Mouse (Mus musculus) urinary bladder, postnatal 0 days (tissue): ENCODE measurements around the gene Ncoa1. TPM values are rescaled to one million over a fixed set of nuclear protein-coding genes. Genes with fewer than 3 reads are reported as not detected.

Source experiments
- polyA plus RNA-seq: library from polyadenylated mRNA; unstranded; fragments of >200 nt; fragmentation: Nextera tagmentation; extraction: Ambion mirVana; gene quantifications from 2 replicates; pipeline ENCODE4 v1.2.1, GENCODE M21; 2015

Ncoa1 gene
- polyA plus RNA-seq: 3.8 and 4.9 TPM in 2 replicates

DNA sequence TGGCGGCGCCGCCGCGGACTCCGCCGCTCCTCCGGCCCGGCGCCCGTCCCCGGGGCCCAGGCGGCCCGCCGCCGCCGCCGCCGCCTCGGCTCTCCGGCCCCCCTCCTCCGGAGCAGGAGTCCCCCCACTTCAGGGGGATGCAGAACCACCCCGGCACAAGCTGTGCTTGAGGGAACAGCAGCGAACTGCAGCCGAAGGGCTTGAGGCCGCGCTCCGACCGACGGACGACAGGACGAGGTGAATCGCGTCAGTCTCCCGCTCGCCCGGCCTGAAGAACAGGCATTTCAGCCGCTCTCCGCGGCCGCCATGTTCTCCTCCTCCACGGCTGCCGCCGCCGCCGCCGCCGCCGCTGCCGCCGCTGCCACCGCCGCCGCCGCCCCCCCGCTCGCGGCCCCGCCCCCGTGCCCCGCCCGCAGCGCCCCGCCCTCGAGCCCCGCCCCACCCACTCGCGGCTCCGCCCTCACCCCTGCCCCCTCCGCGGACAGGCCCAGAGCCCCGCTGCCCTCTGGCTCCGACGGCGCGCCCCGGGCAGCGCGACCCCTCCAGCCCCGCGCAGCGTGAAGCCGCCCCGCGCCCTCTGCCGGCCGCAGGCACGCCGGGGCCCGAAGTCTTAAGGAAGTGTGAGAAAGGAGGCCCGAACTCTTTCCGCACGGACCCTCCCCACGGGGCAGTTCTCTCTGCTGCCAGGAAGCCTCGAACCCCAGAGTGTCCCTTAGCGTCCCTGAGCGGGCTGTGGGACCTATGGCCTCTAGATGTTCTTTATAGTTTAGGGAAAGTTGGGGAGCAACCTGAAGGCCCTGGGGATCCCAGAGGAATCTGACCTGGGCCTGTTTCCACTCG is at the start of gene Ncoa1:
TSS of gene Ncoa1 (minus strand) at position 351 of the 840 bp plus-strand sequence.

GRCm38 (mm10) chr12:4233572-4234508 is 243.1 kb downstream of the Ncoa1 start, which contains the start of the genes Ptrhd1 and Cenpo:
Ptrhd1 (plus strand) TSS chr12:4234027.
Cenpo (minus strand) TSS chr12:4234294.

Other genes with a start within 250 kb of the Ncoa1 start
- gene Ptrhd1, start 243.2 kb downstream of the Ncoa1 start, polyA plus RNA-seq: 4.4 and 4.8 TPM in 2 replicates
- 4.3 and 5.7 TPM in 2 replicates for gene Cenpo, start 242.9 kb downstream of the Ncoa1 start, polyA plus RNA-seq
- 24.5 and 30.8 TPM in 2 replicates for gene Itsn2, start 115.5 kb upstream of the Ncoa1 start, polyA plus RNA-seq
- gene Gm3625, start 115.7 kb upstream of the Ncoa1 start, polyA plus RNA-seq: not detected in 2 replicates